Mouse (Mus musculus) lung, adult 2 months (tissue): ENCODE data around the gene Defa23. TPM values are rescaled to one million over a fixed set of nuclear protein-coding genes. Genes with fewer than 3 reads are reported as not detected.
"Not testable (repeated sequence)": the region's sequence is repeated elsewhere in the genome, so short reads cannot be mapped to it uniquely, and the experiment has no call there.

Experiments
- DNase-seq: peaks from one replicate; pipeline ENCODE4 v3.0.0; 2022
- H3K4me1 ChIP-seq: fragments of 200-500 bp; 2 replicates; pipeline ENCODE4 v1.6.1; 2011; ENCODE audit warnings: low read length; ENCODE audit not compliant: control insufficient read depth, insufficient read depth
- H3K4me3 ChIP-seq: fragments of 200-500 bp; replicated peaks from 2 replicates; pipeline ENCODE3; 2011; ENCODE audit warnings: low read depth, mild to moderate bottlenecking, control low read depth, low read length; ENCODE audit errors: extremely low read depth
- CTCF ChIP-seq: fragments of 200-500 bp; IDR thresholded peaks from 2 replicates; pipeline ENCODE4 v1.5.1; 2011; ENCODE audit warnings: mild to moderate bottlenecking, low read length, control low read depth; ENCODE audit not compliant: insufficient read depth
- POLR2A ChIP-seq: fragments of 200-500 bp; IDR thresholded peaks from 2 replicates; pipeline ENCODE4 v1.6.1; 2011; ENCODE audit warnings: low read depth, mild to moderate bottlenecking, control low read depth, low read length, borderline replicate concordance; ENCODE audit errors: extremely low read depth
- WGBS: fragments of 180-500 bp; shearing (Covaris S2); methylation state at CpG from one replicate; pipeline ENCODE4 v1.1.7; 2018; 5-methylcytosine and 5-hydroxymethylcytosine counted together
- polyA plus RNA-seq: library from polyadenylated mRNA; depleted of rRNA; stranded (reverse); fragments of >200 nt; gene quantifications from 2 replicates; pipeline ENCODE4 v1.2.3, GENCODE M21; 2012; rRNA removed

Gene Defa23
- not detected in 2 replicates for polyA plus RNA-seq

GRCm38 (mm10) chr8:21054747-21055146 is at the start of gene Defa23:
Defa23 (plus strand) TSS chr8:21055047.
- H3K4me3 ChIP-seq, DNase-seq, H3K4me1 ChIP-seq: not testable (repeated sequence)
- no CpG with 5 or more reads among the region's 1 CpGs for WGBS

- Histone ChIP-seq H3K4me3 (no peak overlapping the region), H3K4me1 (no peaks in the 10 kb centered on the region)
- TF ChIP-seq CTCF = no peak
- TF ChIP-seq POLR2A = no peak
- WGBS = 18% methylated on average over 1 of the region's 1 CpGs
- DNase-seq = no peak
Observed at GRCm38 (mm10) chr8:21006801-21007200, 48.0 kb upstream of the Defa23 start.

- not testable (repeated sequence) for H3K4me1 ChIP-seq, DNase-seq, H3K4me3 ChIP-seq
- WGBS = 40% methylated on average over 6 of the region's 6 CpGs
Observed at GRCm38 (mm10) chr8:21008578-21008977, 46.3 kb upstream of the Defa23 start.

- 56% methylated on average over 1 of the region's 1 CpGs for WGBS
- H3K4me1 ChIP-seq, H3K4me3 ChIP-seq: not testable (repeated sequence)
Observed at GRCm38 (mm10) chr8:21010548-21010947, 44.3 kb upstream of the Defa23 start.

GRCm38 (mm10) chr8:21025245-21025644 is 29.6 kb upstream of the Defa23 start, which contains the start of gene Defa21:
Defa21 (plus strand) TSS chr8:21025545.
- WGBS = no CpG with 5 or more reads among the region's 1 CpGs
- not testable (repeated sequence) for DNase-seq, H3K4me3 ChIP-seq, H3K4me1 ChIP-seq

More at GRCm38 (mm10) chr8:21010548-21010947, 44.3 kb upstream of the Defa23 start:
- not testable (repeated sequence) for DNase-seq

- not testable (repeated sequence) for H3K4me1 ChIP-seq, DNase-seq, H3K4me3 ChIP-seq
- WGBS = 90% methylated on average over 1 of the region's 1 CpGs
Observed at GRCm38 (mm10) chr8:21064738-21065137, 9.9 kb downstream of the Defa23 start, which contains the start of gene Defa35. Defa35 (plus strand) TSS chr8:21065038.

GRCm38 (mm10) chr8:21084142-21084541 is 29.3 kb downstream of the Defa23 start, which contains the start of gene Defa25:
Defa25 (plus strand) TSS chr8:21084442.
- DNase-seq, H3K4me3 ChIP-seq, H3K4me1 ChIP-seq: not testable (repeated sequence)

- Histone ChIP-seq H3K4me3 (no peak overlapping the region), H3K4me1 (no peaks in the 10 kb centered on the region)
- TF ChIP-seq CTCF (no peak), POLR2A (no peak)
- 39% methylated on average over 4 of the region's 4 CpGs for WGBS
- DNase-seq = no peak
Observed at GRCm38 (mm10) chr8:21093106-21093505, 38.3 kb downstream of the Defa23 start.

- H3K4me1 ChIP-seq, DNase-seq, H3K4me3 ChIP-seq: not testable (repeated sequence)
- WGBS = 100% methylated on average over 1 of the region's 2 CpGs
Observed at GRCm38 (mm10) chr8:21095950-21096349, 41.1 kb downstream of the Defa23 start, which contains the start of gene Gm14851. Gm14851 (minus strand) TSS chr8:21096050.

Other genes with a start within 250 kb of the Defa23 start
- not detected in 2 replicates for gene Defb33, start 162.4 kb upstream of the Defa23 start, polyA plus RNA-seq
- gene Gm15056, start 152.4 kb upstream of the Defa23 start, polyA plus RNA-seq = not detected in 2 replicates
- not detected in 2 replicates for gene Gm6040, start 133.0 kb upstream of the Defa23 start, polyA plus RNA-seq
- gene AY761185, start 110.3 kb upstream of the Defa23 start, polyA plus RNA-seq = not detected in 2 replicates
- not detected in 2 replicates for gene Defa21, start 29.5 kb upstream of the Defa23 start, polyA plus RNA-seq
- gene Defa35, start 10.0 kb downstream of the Defa23 start, polyA plus RNA-seq = not detected in 2 replicates
- gene Defa25, start 29.4 kb downstream of the Defa23 start, polyA plus RNA-seq = not detected in 2 replicates
- gene Gm14851, start 41.0 kb downstream of the Defa23 start, polyA plus RNA-seq = not detected in 2 replicates
- gene Defa30, start 79.6 kb downstream of the Defa23 start, polyA plus RNA-seq = not detected in 2 replicates
- not detected in 2 replicates for gene Defa22, start 107.2 kb downstream of the Defa23 start, polyA plus RNA-seq
- not detected in 2 replicates for gene Defa31, start 136.6 kb downstream of the Defa23 start, polyA plus RNA-seq
- not detected in 2 replicates for gene Gm15293, start 146.5 kb downstream of the Defa23 start, polyA plus RNA-seq
- not detected in 2 replicates for gene Gm15292, start 194.7 kb downstream of the Defa23 start, polyA plus RNA-seq